Mouse (Mus musculus): ENCODE measurements at regions not wholly inside any gene's neighbourhood (a gene's known extent, or its start where the extent isn't known, plus 50 kb on each side); places are given as distances from the start of the nearest gene placed in this dataset.

GRCm38 (mm10) chr5:53381492-53382199, 84.3 kb upstream of the Rbpj start:
- DNase-seq (ENCODE audit: low spot score in 2 of 2): no peak

GRCm38 (mm10) chr5:53384026-53384425, 81.9 kb upstream of the Rbpj start:
- no peak for DNase-seq (ENCODE audit: low spot score in 2 of 2)

GRCm38 (mm10) chr5:53385513-53386148, 80.3 kb upstream of the Rbpj start:
- no peak for DNase-seq (ENCODE audit: low spot score in 2 of 2)

GRCm38 (mm10) chr5:53393571-53393970, 72.4 kb upstream of the Rbpj start:
- no peak for DNase-seq (ENCODE audit: low spot score in 2 of 2)

- DNase-seq (ENCODE audit: low spot score in 2 of 2): no peak
Measured at GRCm38 (mm10) chr5:53394560-53394959, 71.4 kb upstream of the Rbpj start.

- no peak for DNase-seq (ENCODE audit: low spot score in 2 of 2)
Measured at GRCm38 (mm10) chr5:53398428-53399058, 67.4 kb upstream of the Rbpj start.

GRCm38 (mm10) chr5:53401093-53401492, 64.9 kb upstream of the Rbpj start:
- no peak for DNase-seq (ENCODE audit: low spot score in 2 of 2)

GRCm38 (mm10) chr5:53402022-53402421, 63.9 kb upstream of the Rbpj start:
- no peak for DNase-seq (ENCODE audit: low spot score in 2 of 2)

GRCm38 (mm10) chr5:53402619-53403151, 63.3 kb upstream of the Rbpj start:
- no peak for DNase-seq (ENCODE audit: low spot score in 2 of 2)

- DNase-seq (ENCODE audit: low spot score in 2 of 2): no peak
Measured at GRCm38 (mm10) chr5:53405929-53406328, 60.0 kb upstream of the Rbpj start.

GRCm38 (mm10) chr5:53407646-53408045, 58.3 kb upstream of the Rbpj start:
- no peak for DNase-seq (ENCODE audit: low spot score in 2 of 2)

GRCm38 (mm10) chr5:53408235-53408634, 57.7 kb upstream of the Rbpj start:
- no peak for DNase-seq (ENCODE audit: low spot score in 2 of 2)

- no peak for DNase-seq (ENCODE audit: low spot score in 2 of 2)
Measured at GRCm38 (mm10) chr5:53409740-53410139, 56.2 kb upstream of the Rbpj start.

- no peak for DNase-seq (ENCODE audit: low spot score in 2 of 2)
Measured at GRCm38 (mm10) chr5:53412391-53413075, 53.4 kb upstream of the Rbpj start.

- no peak for DNase-seq (ENCODE audit: low spot score in 2 of 2)
Measured at GRCm38 (mm10) chr5:53413677-53414076, 52.3 kb upstream of the Rbpj start.

- no peak for DNase-seq (ENCODE audit: low spot score in 2 of 2)
Measured at GRCm38 (mm10) chr5:53415472-53415871, 50.5 kb upstream of the Rbpj start.
